ENCODE assay signal across 17 mouse cellular contexts in genomic region chr6:90491956-90492744, GRCm38 (mm10). TPM values are rescaled to one million over a fixed set of nuclear protein-coding genes. Genes with fewer than 3 reads are reported as not detected.
DNase-seq lines count a peak whose midpoint lies in the region; ATAC-seq lines count a peak whose summit lies in the region.
"Had no signal": no experiment of that assay in that cellular context is flagged by ENCODE, and none has a peak within 500 bp of the region (broad histone marks: within the 10 kb centered on the region; RNA-seq: fewer than 3 reads in every experiment).

No protein-coding gene starts in this region.

- 64% methylated on average over 10 of the region's 10 CpGs for WGBS in kidney, embryonic 16.5 days
- 72% methylated on average over 10 of the region's 10 CpGs for WGBS in liver, embryonic 11.5 days
- 90% methylated on average over 10 of the region's 10 CpGs for WGBS in forebrain, embryonic 15.5 days

- peak; percentile 91 for ATAC-seq in kidney, embryonic 16.5 days (ENCODE audit: low FRiP score, low TSS enrichment)
- ATAC-seq in liver, embryonic 11.5 days (replicated peaks; ENCODE audit: low FRiP score) = peak; percentile 69
- no peak for ATAC-seq in forebrain, embryonic 15.5 days (replicated peaks)
- ATAC-seq: lung, postnatal 0 days had no signal

- no peak overlapping the region for H3K9ac ChIP-seq in kidney, embryonic 16.5 days (replicated peaks; ENCODE audit: low read length)
- H3K9ac ChIP-seq in liver, embryonic 11.5 days (ENCODE audit: low read depth, low read length) = no peak overlapping the region
- no peak overlapping the region for H3K9ac ChIP-seq in forebrain, embryonic 15.5 days (replicated peaks)
- H3K9ac ChIP-seq: embryonic facial prominence, embryonic 15.5 days; hindbrain, embryonic 14.5 days; limb, embryonic 12.5 days had no signal

- H3K27me3 ChIP-seq in kidney, embryonic 16.5 days (ENCODE audit: insufficient read depth, low read length) = no peaks in the 10 kb centered on the region
- H3K27me3 ChIP-seq in liver, embryonic 11.5 days (replicated peaks; ENCODE audit: control insufficient read depth, insufficient read depth, low read length) = no peaks in the 10 kb centered on the region
- no peaks in the 10 kb centered on the region for H3K27me3 ChIP-seq in forebrain, embryonic 15.5 days
- H3K27me3 ChIP-seq: embryonic facial prominence, embryonic 15.5 days; limb, embryonic 12.5 days had no signal

- peak overlapping the region; percentile 41 for H3K27ac ChIP-seq in kidney, embryonic 16.5 days (ENCODE audit: low read length)
- no peak overlapping the region for H3K27ac ChIP-seq in liver, embryonic 11.5 days (ENCODE audit: low read depth, low read length)
- H3K27ac ChIP-seq in forebrain, embryonic 15.5 days (replicated peaks) = no peak overlapping the region
- H3K27ac ChIP-seq: embryonic facial prominence, embryonic 15.5 days; heart, adult 2 months; hindbrain, embryonic 14.5 days; left cerebral cortex, adult 2 months; limb, embryonic 12.5 days had no signal

- H3K4me2 ChIP-seq in kidney, embryonic 16.5 days (replicated peaks; ENCODE audit: low read depth, low read length) = no peak overlapping the region
- no peak overlapping the region for H3K4me2 ChIP-seq in liver, embryonic 11.5 days
- H3K4me2 ChIP-seq in forebrain, embryonic 15.5 days (replicated peaks) = no peak overlapping the region
- H3K4me2 ChIP-seq: embryonic facial prominence, embryonic 15.5 days; hindbrain, embryonic 14.5 days; limb, embryonic 12.5 days; midbrain, embryonic 11.5 days had no signal

- no peak overlapping the region for H3K4me3 ChIP-seq in kidney, embryonic 16.5 days (ENCODE audit: low read length)
- H3K4me3 ChIP-seq in liver, embryonic 11.5 days (ENCODE audit: low read depth, low read length) = no peak overlapping the region
- H3K4me3 ChIP-seq in forebrain, embryonic 15.5 days = no peak overlapping the region
- H3K4me3 ChIP-seq: embryonic facial prominence, embryonic 15.5 days; heart, adult 2 months; left cerebral cortex, adult 2 months; limb, embryonic 12.5 days; myocyte had no signal

- no peaks in the 10 kb centered on the region for H3K9me3 ChIP-seq in kidney, embryonic 16.5 days (ENCODE audit: low read length)
- H3K9me3 ChIP-seq in liver, embryonic 11.5 days (ENCODE audit: control insufficient read depth, low read length) = no peaks in the 10 kb centered on the region
- H3K9me3 ChIP-seq in forebrain, embryonic 15.5 days = no peaks in the 10 kb centered on the region
- H3K9me3 ChIP-seq: embryonic facial prominence, embryonic 15.5 days; limb, embryonic 12.5 days had no signal

- H3K36me3 ChIP-seq in kidney, embryonic 16.5 days (ENCODE audit: insufficient read depth, low read length) = no peaks in the 10 kb centered on the region
- no peaks in the 10 kb centered on the region for H3K36me3 ChIP-seq in liver, embryonic 11.5 days (ENCODE audit: control insufficient read depth, insufficient read depth, low read length)
- H3K36me3 ChIP-seq in forebrain, embryonic 15.5 days = no peaks in the 10 kb centered on the region
- H3K36me3 ChIP-seq: embryonic facial prominence, embryonic 15.5 days; limb, embryonic 12.5 days had no signal

- peak; percentile 43 to 59 for DNase-seq in adrenal gland, postnatal 36 days
- DNase-seq in adrenal gland, adult 8-10 months = no peak
- DNase-seq in adipocyte (ENCODE audit: low spot score) = peak; percentile 81
- DNase-seq in liver, embryonic 11.5 days (ENCODE audit: low spot score) = no peak
- no peak for DNase-seq in heart, postnatal 10 days
- no peak for DNase-seq in thymus, adult 18-20 months
- DNase-seq: cerebellum, adult 9-11 months; heart, adult 2 months had no signal

- H3K4me1 ChIP-seq in kidney, embryonic 16.5 days (ENCODE audit: insufficient read depth, low read length) = peaks cover 11% of the 10 kb centered on the region
- H3K4me1 ChIP-seq in liver, embryonic 11.5 days (replicated peaks; ENCODE audit: control insufficient read depth, insufficient read depth, low read length) = peaks cover 4% of the 10 kb centered on the region
- H3K4me1 ChIP-seq in forebrain, embryonic 15.5 days = peaks cover 17% of the 10 kb centered on the region

- intact Hi-C loops in heart, postnatal 10 days (cut with DNase I) = no loop called here

RNA-seq across cellular contexts. Expression of gene Aldh1l1, which starts 5.9 kb away (rescaled TPM):
- 100 to 1,000 TPM; 136 to 172 TPM for total RNA-seq in adrenal gland, postnatal 36 days (2021)
- total RNA-seq in adrenal gland, adult 8-10 months (2022) = 100 to 1,000 TPM; 137 to 222 (median 182) TPM
- 21.1 and 23.4 TPM in 2 replicates for polyA plus RNA-seq in kidney, embryonic 16.5 days (2015; fragmentation: Nextera tagmentation; extraction: Ambion mirVana)
- 6.5 and 6.6 TPM in 2 replicates for polyA plus RNA-seq in liver, embryonic 11.5 days (2014; fragmentation: Nextera tagmentation; extraction: Ambion mirVana)
- 1 to 10 TPM; 1.0 to 2.2 TPM for total RNA-seq in heart, postnatal 10 days (2021)
- 29.0 and 35.6 TPM in 2 replicates for polyA plus RNA-seq in forebrain, embryonic 15.5 days (2015; fragmentation: Nextera tagmentation; extraction: Ambion mirVana)

RNA-seq across cellular contexts. Expression of gene Klf15, which starts 29.8 kb away (rescaled TPM):
- 10 to 100 TPM; 31.8 to 35.7 TPM for total RNA-seq in adrenal gland, postnatal 36 days (2021)
- total RNA-seq in adrenal gland, adult 8-10 months (2022) = 10 to 100 TPM; 18.3 to 30.6 (median 27.6) TPM
- 16.1 TPM in 2 replicates for polyA plus RNA-seq in kidney, embryonic 16.5 days (2015; fragmentation: Nextera tagmentation; extraction: Ambion mirVana)
- 10.6 and 12.3 TPM in 2 replicates for polyA plus RNA-seq in liver, embryonic 11.5 days (2014; fragmentation: Nextera tagmentation; extraction: Ambion mirVana)
- 10 to 100 TPM; 15.6 to 38.7 TPM for total RNA-seq in heart, postnatal 10 days (2021)
- polyA plus RNA-seq in forebrain, embryonic 15.5 days (2015; fragmentation: Nextera tagmentation; extraction: Ambion mirVana) = 12.9 and 13.1 TPM in 2 replicates

Comparison
In these comparisons a context has a peak if more than half of its experiments do, and no peak if none do; other contexts are left out.
1. DNase-seq: peak in adrenal gland, postnatal 36 days (2 of 2) and adipocyte (single experiment); none in adrenal gland, adult 8-10 months (single experiment), liver, embryonic 11.5 days (single experiment), heart, postnatal 10 days (0 of 2) and thymus, adult 18-20 months (0 of 2).
2. RNA of gene Aldh1l1, which starts 5.9 kb away (total RNA-seq): 137 to 222 TPM in adrenal gland, adult 8-10 months and 136 to 172 TPM in adrenal gland, postnatal 36 days; 1.0 to 2.2 TPM in heart, postnatal 10 days; every median in the first group is over 10 times any median in the second.